In the genomic region with DNA sequence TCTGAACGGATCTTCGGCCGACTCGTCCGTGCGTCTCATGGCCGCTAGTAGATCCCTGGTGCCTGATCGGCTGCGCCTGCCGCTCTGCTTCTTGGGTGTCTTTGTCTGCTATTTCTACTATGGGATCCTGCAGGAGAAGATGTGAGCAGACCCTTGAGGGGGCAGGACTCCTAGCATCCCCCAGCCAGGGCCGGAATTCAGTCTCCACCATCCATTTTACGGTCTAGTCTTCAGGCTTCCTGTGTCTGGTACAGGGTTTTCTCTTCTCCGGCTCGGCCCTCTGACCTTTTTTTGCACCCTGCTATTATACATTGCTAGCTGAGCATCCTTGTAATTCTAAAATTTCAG, we compare ENCODE assay signal across 8 mouse cellular contexts. TPM values are rescaled to one million over a fixed set of nuclear protein-coding genes. Genes with fewer than 3 reads are reported as not detected.
DNase-seq lines count a peak whose midpoint lies in the region; ATAC-seq and TF ChIP-seq lines count a peak whose summit lies in the region.

No protein-coding gene starts in this region.

- 0% methylated on average over 14 of the region's 14 CpGs for WGBS in forebrain, embryonic 11.5 days
- WGBS in limb, embryonic 12.5 days: under 1% methylated on average over 14 of the region's 14 CpGs
- under 1% methylated on average over 14 of the region's 14 CpGs for WGBS in small intestine, adult 2 months

- H3K4me1 ChIP-seq in megakaryocyte, embryonic 14.5 days: peaks cover 50% of the 10 kb centered on the region
- peaks cover 6% of the 10 kb centered on the region; the same call in 1 of the 2 replicates for H3K4me1 ChIP-seq in forebrain, embryonic 11.5 days (replicated peaks; ENCODE audit: control insufficient read depth, insufficient read depth, low read length)
- H3K4me1 ChIP-seq in limb, embryonic 12.5 days (replicated peaks): peaks cover 13% of the 10 kb centered on the region
- H3K4me1 ChIP-seq in small intestine, adult 2 months (ENCODE audit: control insufficient read depth, insufficient read depth, insufficient read length, low read length): peaks cover 23% of the 10 kb centered on the region

- peaks cover 65% of the 10 kb centered on the region for H3K36me3 ChIP-seq in megakaryocyte, embryonic 14.5 days (replicated peaks; ENCODE audit: low read length)
- peaks cover 5% of the 10 kb centered on the region; the same call in 1 of the 2 replicates for H3K36me3 ChIP-seq in forebrain, embryonic 11.5 days (ENCODE audit: control insufficient read depth, insufficient read depth, low read length)
- peaks cover 61% of the 10 kb centered on the region for H3K36me3 ChIP-seq in limb, embryonic 12.5 days
- peaks cover 26% of the 10 kb centered on the region for H3K36me3 ChIP-seq in small intestine, adult 2 months (ENCODE audit: control insufficient read depth, insufficient read depth, low read length)

- no peak for ATAC-seq in megakaryocyte, adult 5-6 weeks (ENCODE audit: poor library complexity, severe bottlenecking)
- peak; percentile 31; the same call in 1 of the 2 replicates for ATAC-seq in forebrain, embryonic 11.5 days (replicated peaks; ENCODE audit: low FRiP score)
- no peak for ATAC-seq in limb, embryonic 12.5 days (ENCODE audit: insufficient number of reproducible peaks, insufficient read depth, low FRiP score, low TSS enrichment, low read depth)

- H3K27ac ChIP-seq in forebrain, embryonic 11.5 days (ENCODE audit: low read depth, low read length): peak overlapping the region; percentile 65
- peak overlapping the region; percentile 74 for H3K27ac ChIP-seq in limb, embryonic 12.5 days
- peak overlapping the region; percentile 90 for H3K27ac ChIP-seq in small intestine, adult 2 months (ENCODE audit: insufficient read depth, low read depth, low read length)

- peaks cover 16% of the 10 kb centered on the region for H3K27me3 ChIP-seq in megakaryocyte, embryonic 14.5 days (replicated peaks)
- no peaks in the 10 kb centered on the region for H3K27me3 ChIP-seq in forebrain, embryonic 11.5 days (ENCODE audit: control insufficient read depth, insufficient read depth, low read length)
- no peaks in the 10 kb centered on the region for H3K27me3 ChIP-seq in limb, embryonic 12.5 days
- H3K27me3 ChIP-seq in small intestine, adult 2 months (ENCODE audit: control insufficient read depth, insufficient read depth, low read length): no peaks in the 10 kb centered on the region

- TF ChIP-seq CTCF in small intestine, adult 2 months (IDR thresholded peaks at IDR 0.05; ENCODE audit: extremely low read depth, insufficient read length, insufficient replicate concordance, low read depth, low read length): no peak

- no peak for TF ChIP-seq POLR2A in small intestine, adult 2 months (IDR thresholded peaks at IDR 0.05; ENCODE audit: low read depth, low read length)

- H3K4me3 ChIP-seq in megakaryocyte, embryonic 14.5 days (replicated peaks): peak overlapping the region; percentile 97
- peak overlapping the region; percentile 80 for H3K4me3 ChIP-seq in forebrain, embryonic 11.5 days (ENCODE audit: low read depth, low read length)
- peak overlapping the region; percentile 85 for H3K4me3 ChIP-seq in limb, embryonic 12.5 days (replicated peaks)
- H3K4me3 ChIP-seq in small intestine, adult 2 months (ENCODE audit: low read depth, low read length): peak overlapping the region; percentile 99

- DNase-seq in forebrain, embryonic 11.5 days (ENCODE audit: low spot score): no peak
- no peak for DNase-seq in natural killer cell, adult 2 months (ENCODE audit: low spot score in 2 of 2)
- DNase-seq in embryo, embryonic 10.5 days (ENCODE audit: low spot score): no peak
- no peak for DNase-seq in ovary, postnatal 36 days (ENCODE audit: low spot score)

- H3K9ac ChIP-seq in forebrain, embryonic 11.5 days (ENCODE audit: low read length): peak overlapping the region; percentile 73
- peak overlapping the region; percentile 77 for H3K9ac ChIP-seq in limb, embryonic 12.5 days (replicated peaks)

- H3K4me2 ChIP-seq in forebrain, embryonic 11.5 days (ENCODE audit: low read depth, low read length, severe bottlenecking): peak overlapping the region; percentile 49
- peak overlapping the region; percentile 62 for H3K4me2 ChIP-seq in limb, embryonic 12.5 days

- H3K9me3 ChIP-seq in megakaryocyte, embryonic 14.5 days: no peaks in the 10 kb centered on the region
- no peaks in the 10 kb centered on the region for H3K9me3 ChIP-seq in forebrain, embryonic 11.5 days (ENCODE audit: control insufficient read depth, low read length)
- H3K9me3 ChIP-seq in limb, embryonic 12.5 days: no peaks in the 10 kb centered on the region

RNA-seq across cellular contexts. Expression of gene Slc35b1, which starts 0.5 kb away (rescaled TPM):
- polyA plus RNA-seq in megakaryocyte, embryonic 14.5 days (2012; ENCODE audit: insufficient read depth, low replicate concordance): 11.3 and 13.2 TPM in 2 replicates
- 44.9 and 59.7 TPM in 2 replicates for total RNA-seq in megakaryocyte, adult 5-6 weeks (2015)
- 59.2 and 62.2 TPM in 2 replicates for total RNA-seq in megakaryocyte, adult 5-6 weeks (2017)
- polyA plus RNA-seq in forebrain, embryonic 11.5 days (2014; fragmentation: Nextera tagmentation; extraction: Ambion mirVana): 116 and 118 TPM in 2 replicates
- 122 and 125 TPM in 2 replicates for polyA plus RNA-seq in limb, embryonic 12.5 days (2016; fragmentation: Nextera tagmentation; extraction: Ambion mirVana)
- polyA plus RNA-seq in small intestine, adult 2 months (2012; rRNA removed): 81.9 and 151 TPM in 2 replicates

RNA-seq across cellular contexts. Expression of gene Spop, which starts 28.9 kb away (rescaled TPM):
- 4.1 and 20.4 TPM in 2 replicates for polyA plus RNA-seq in megakaryocyte, embryonic 14.5 days (2012; ENCODE audit: insufficient read depth, low replicate concordance)
- total RNA-seq in megakaryocyte, adult 5-6 weeks (2015): 102 and 112 TPM in 2 replicates
- total RNA-seq in megakaryocyte, adult 5-6 weeks (2017): 76.1 and 83.3 TPM in 2 replicates
- polyA plus RNA-seq in forebrain, embryonic 11.5 days (2014; fragmentation: Nextera tagmentation; extraction: Ambion mirVana): 144 and 146 TPM in 2 replicates
- 157 TPM in 2 replicates for polyA plus RNA-seq in limb, embryonic 12.5 days (2016; fragmentation: Nextera tagmentation; extraction: Ambion mirVana)
- 23.1 and 65.9 TPM in 2 replicates for polyA plus RNA-seq in small intestine, adult 2 months (2012; rRNA removed)

RNA-seq across cellular contexts. Expression of gene Fam117a, which starts 48.1 kb away (rescaled TPM):
- polyA plus RNA-seq in megakaryocyte, embryonic 14.5 days (2012; ENCODE audit: insufficient read depth, low replicate concordance): 42.4 and 44.8 TPM in 2 replicates
- total RNA-seq in megakaryocyte, adult 5-6 weeks (2015): 62.5 and 73.3 TPM in 2 replicates
- total RNA-seq in megakaryocyte, adult 5-6 weeks (2017): 63.5 and 72.2 TPM in 2 replicates
- polyA plus RNA-seq in forebrain, embryonic 11.5 days (2014; fragmentation: Nextera tagmentation; extraction: Ambion mirVana): 8.9 and 10.1 TPM in 2 replicates
- 19.2 and 20.9 TPM in 2 replicates for polyA plus RNA-seq in limb, embryonic 12.5 days (2016; fragmentation: Nextera tagmentation; extraction: Ambion mirVana)
- 9.6 and 15.6 TPM in 2 replicates for polyA plus RNA-seq in small intestine, adult 2 months (2012; rRNA removed)
